Mouse (Mus musculus): ENCODE results near the gene Rif1.
"Not testable (repeated sequence)": the region's sequence is repeated elsewhere in the genome, so short reads cannot be mapped to it uniquely, and the experiment has no call there.

The Rif1 gene

GRCm38 (mm10) chr2:52071241-52071991 lies 1.2 kb upstream of the Rif1 start:
- DNase-seq (ENCODE audit: low read depth): no peak

- no peak for DNase-seq (ENCODE audit: low read depth)
Measured at GRCm38 (mm10) chr2:52072065-52072490, 554 bp upstream of the Rif1 start.

GRCm38 (mm10) chr2:52073141-52073904 lies 691 bp downstream of the Rif1 start:
- no peak for DNase-seq (ENCODE audit: low read depth)

- DNase-seq (ENCODE audit: low read depth): no peak
Measured at GRCm38 (mm10) chr2:52078666-52079065, 6.0 kb downstream of the Rif1 start.

- no peak for DNase-seq (ENCODE audit: low read depth)
Measured at GRCm38 (mm10) chr2:52084013-52084412, 11.4 kb downstream of the Rif1 start.

GRCm38 (mm10) chr2:52084571-52084970 lies 11.9 kb downstream of the Rif1 start:
- no peak for DNase-seq (ENCODE audit: low read depth)

GRCm38 (mm10) chr2:52114086-52114485 lies 41.5 kb downstream of the Rif1 start:
- no peak for DNase-seq (ENCODE audit: low read depth)

GRCm38 (mm10) chr2:52131370-52131769 lies 58.7 kb downstream of the Rif1 start:
- DNase-seq (ENCODE audit: low read depth): not testable (repeated sequence)

GRCm38 (mm10) chr2:52133351-52133750 lies 60.7 kb downstream of the Rif1 start:
- DNase-seq (ENCODE audit: low read depth): no peak

- DNase-seq (ENCODE audit: low read depth): no peak
Measured at GRCm38 (mm10) chr2:52153064-52153463, 80.4 kb downstream of the Rif1 start.

GRCm38 (mm10) chr2:52169243-52170005 lies 96.8 kb downstream of the Rif1 start:
- no peak for DNase-seq (ENCODE audit: low read depth)

Measured in naive thymus-derived CD4-positive, alpha-beta T cell, adult 2 months (primary cell).